Mouse (Mus musculus) intestine, embryonic 15.5 days (tissue): ENCODE measurements around the gene Pnp. TPM values are rescaled to one million over a fixed set of nuclear protein-coding genes. Genes with fewer than 3 reads are reported as not detected.
"Not testable (repeated sequence)": the region's sequence is repeated elsewhere in the genome, so short reads cannot be mapped to it uniquely, and the experiment has no call there.

Experiments
- ATAC-seq: fragments of 200-750 bp; cut with Nextera tagmentation; 2 replicates; pipeline ENCODE4 v1.8.0; 2017; ENCODE audit warnings: moderate TSS enrichment, moderate library complexity
- H3K27ac ChIP-seq: fragments of 300-500 bp; sonication (generic); 2 replicates; pipeline ENCODE4 v1.5.1; 2015; ENCODE audit warnings: mild to moderate bottlenecking, inconsistent platforms
- H3K27me3 ChIP-seq: fragments of 300-500 bp; sonication (generic); replicated peaks from 2 replicates; pipeline ENCODE4 v1.6.1; 2015; ENCODE audit warnings: inconsistent platforms
- H3K36me3 ChIP-seq: fragments of 300-500 bp; sonication (generic); 2 replicates; pipeline ENCODE4 v1.6.1; 2015; ENCODE audit warnings: inconsistent platforms
- H3K4me1 ChIP-seq: fragments of 300-500 bp; sonication (generic); replicated peaks from 2 replicates; pipeline ENCODE4 v1.6.1; 2015; ENCODE audit warnings: inconsistent platforms
- H3K4me2 ChIP-seq: fragments of 300-500 bp; sonication (generic); replicated peaks from 2 replicates; pipeline ENCODE4 v1.6.1; 2015; ENCODE audit warnings: mild to moderate bottlenecking, inconsistent platforms
- H3K4me3 ChIP-seq: fragments of 300-500 bp; sonication (generic); replicated peaks from 2 replicates; pipeline ENCODE4 v1.5.1; 2015; ENCODE audit warnings: inconsistent platforms
- H3K9ac ChIP-seq: fragments of 300-500 bp; sonication (generic); 2 replicates; pipeline ENCODE4 v1.6.1; 2015; ENCODE audit warnings: inconsistent platforms
- H3K9me3 ChIP-seq: fragments of 300-500 bp; sonication (generic); 2 replicates; pipeline ENCODE4 v1.6.1; 2016; ENCODE audit warnings: inconsistent platforms
- WGBS: fragments of 180-500 bp; shearing (Covaris S2); methylation state at CpG from one replicate; pipeline ENCODE4 v1.1.7; 2015; 5-methylcytosine and 5-hydroxymethylcytosine counted together
- polyA plus RNA-seq: library from polyadenylated mRNA; unstranded; fragments of >200 nt; fragmentation: Nextera tagmentation; extraction: Ambion mirVana; gene quantifications from 2 replicates; pipeline ENCODE4 v1.2.1, GENCODE M21; 2015

Gene Pnp
- polyA plus RNA-seq, 1 experiment from 2014 or later, result 99.1 TPM

DNA sequence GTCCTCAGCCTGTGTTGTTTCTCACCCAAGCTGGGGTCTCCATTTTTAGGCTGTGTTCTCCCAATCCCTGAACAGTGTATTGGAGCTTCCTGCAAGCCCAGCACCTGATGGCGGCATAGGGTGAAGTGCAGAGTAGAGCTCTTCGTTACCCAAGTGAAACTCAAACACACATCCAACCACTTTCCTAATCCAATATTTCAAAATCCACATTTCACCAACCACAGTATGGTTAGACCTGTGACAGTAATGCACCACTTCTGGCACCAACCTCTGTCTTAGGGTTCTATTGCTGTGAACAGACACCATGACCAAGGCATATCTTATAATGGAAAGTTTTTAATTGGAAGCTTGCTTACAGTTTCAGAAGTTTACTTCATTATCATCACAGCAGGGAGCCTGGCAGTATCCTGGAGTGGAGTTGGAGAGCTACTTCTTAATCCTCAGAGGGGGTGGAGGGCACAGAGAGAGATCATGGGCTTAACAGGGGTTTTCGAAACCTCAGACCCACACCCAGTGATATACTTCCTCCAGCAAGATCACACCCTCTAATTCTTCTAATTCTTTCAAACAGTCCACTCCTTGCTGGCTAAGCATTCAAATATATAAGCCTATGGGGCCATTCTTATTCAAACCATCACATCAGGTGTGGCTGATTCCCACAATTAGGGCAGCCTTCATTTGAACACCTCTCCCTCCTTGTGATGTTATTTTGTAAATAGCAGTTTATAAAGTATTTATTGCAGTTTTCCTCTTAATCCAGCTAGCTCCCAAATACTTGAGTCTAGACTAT is 7.4 kb downstream of the Pnp start:
- no peaks in the 10 kb centered on the region for H3K36me3 ChIP-seq
- 92% methylated on average over 3 of the region's 3 CpGs for WGBS
- no peak overlapping the region for H3K4me3 ChIP-seq
- no peaks in the 10 kb centered on the region for H3K27me3 ChIP-seq
- no peak for ATAC-seq
- H3K27ac ChIP-seq, result no peak overlapping the region
- H3K9me3 ChIP-seq, result no peaks in the 10 kb centered on the region
- no peak overlapping the region for H3K4me2 ChIP-seq
- H3K4me1 ChIP-seq, result no peaks in the 10 kb centered on the region
- no peak overlapping the region for H3K9ac ChIP-seq

DNA sequence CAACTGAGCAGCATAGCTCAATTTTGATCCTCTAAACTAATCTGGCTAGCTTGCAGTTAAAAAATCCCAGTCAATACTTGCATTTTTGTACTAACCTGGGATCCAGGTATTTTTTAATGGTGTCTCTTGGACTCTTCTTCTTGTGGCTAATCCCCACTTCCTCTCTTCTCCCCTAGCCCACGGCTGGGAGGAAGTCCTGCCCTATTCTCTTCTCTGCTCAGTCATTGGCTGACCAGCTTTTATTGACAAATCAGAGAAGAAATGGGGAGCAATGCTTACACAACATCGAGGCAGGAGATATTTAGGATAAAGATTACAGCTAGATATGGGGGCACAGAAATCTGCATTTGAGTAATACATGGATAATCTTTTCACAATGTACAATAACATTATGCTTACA is 8.1 kb downstream of the Pnp start:
- Histone ChIP-seq H3K9me3 (no peaks in the 10 kb centered on the region), H3K4me2 (no peak overlapping the region), H3K4me1 (no peaks in the 10 kb centered on the region), H3K9ac (no peak overlapping the region), H3K27ac (no peak overlapping the region), H3K27me3 (no peaks in the 10 kb centered on the region), H3K4me3 (no peak overlapping the region), H3K36me3 (no peaks in the 10 kb centered on the region)
- WGBS, result 45% methylated on average over 2 of the region's 2 CpGs
- no peak for ATAC-seq

DNA sequence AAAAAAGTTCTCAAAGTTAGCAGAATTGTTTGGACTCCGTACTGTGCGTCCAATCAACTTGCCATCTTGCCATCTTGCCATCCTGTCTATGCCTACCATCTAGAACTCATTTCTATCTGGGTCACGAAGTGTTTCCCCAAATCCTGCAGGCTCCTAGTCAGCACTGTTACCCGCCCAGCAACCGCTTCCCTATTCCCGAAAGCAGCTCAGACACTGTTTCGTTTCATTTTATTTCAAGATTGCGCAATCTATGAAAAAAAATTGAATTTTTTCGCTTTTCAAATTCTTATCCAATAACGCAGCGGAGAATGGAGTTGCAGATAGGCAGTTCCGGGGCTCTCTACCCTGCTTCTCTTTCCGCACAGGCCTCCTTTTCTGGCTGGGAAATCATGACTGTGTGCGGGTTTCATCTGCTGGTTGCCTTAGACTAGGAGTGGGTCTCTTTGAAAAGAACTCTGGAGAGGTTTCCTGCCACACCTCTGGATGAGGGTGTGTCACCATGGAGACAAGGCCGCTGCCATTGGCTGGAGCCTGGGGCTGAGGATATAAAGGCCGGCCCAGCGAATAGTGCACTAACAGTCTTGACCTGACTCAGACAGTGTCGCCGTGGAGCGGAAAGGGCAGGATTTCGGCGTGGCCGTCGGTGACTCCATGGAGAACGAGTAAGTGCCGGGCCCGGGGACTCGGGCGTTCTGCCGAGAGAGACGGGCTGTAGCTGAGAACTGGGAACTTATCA is 13.2 kb downstream of the Pnp start, which contains the start of gene Gm49342:
Gene Gm49342, plus strand, starts transcription at position 586 of the 736 bp plus-strand sequence.
- Histone ChIP-seq H3K36me3 (no peaks in the 10 kb centered on the region), H3K4me2 (peak within 1 kb of the TSS; percentile 63), H3K4me1 (no peaks in the 10 kb centered on the region), H3K27me3 (no peaks in the 10 kb centered on the region), H3K9me3 (no peaks in the 10 kb centered on the region), H3K27ac (peak within 1 kb of the TSS; percentile 90), H3K9ac (peak within 1 kb of the TSS; percentile 53), H3K4me3 (peak within 1 kb of the TSS; percentile 51)
- peak; percentile 99 for ATAC-seq
- WGBS, result 14% methylated on average over 31 of the region's 31 CpGs

GRCm38 (mm10) chr14:50944668-50945033 is 13.8 kb downstream of the Pnp start:
- peak; percentile 97 for ATAC-seq
- under 1% methylated on average over 15 of the region's 15 CpGs for WGBS
- peak overlapping the region; percentile 51 for H3K4me3 ChIP-seq
- H3K9ac ChIP-seq, result peak overlapping the region; percentile 53
- H3K27ac ChIP-seq, result peak overlapping the region; percentile 90
- H3K36me3 ChIP-seq, H3K4me1 ChIP-seq, H3K27me3 ChIP-seq, H3K9me3 ChIP-seq: not testable (repeated sequence)
- H3K4me2 ChIP-seq, result peak overlapping the region; percentile 63

DNA sequence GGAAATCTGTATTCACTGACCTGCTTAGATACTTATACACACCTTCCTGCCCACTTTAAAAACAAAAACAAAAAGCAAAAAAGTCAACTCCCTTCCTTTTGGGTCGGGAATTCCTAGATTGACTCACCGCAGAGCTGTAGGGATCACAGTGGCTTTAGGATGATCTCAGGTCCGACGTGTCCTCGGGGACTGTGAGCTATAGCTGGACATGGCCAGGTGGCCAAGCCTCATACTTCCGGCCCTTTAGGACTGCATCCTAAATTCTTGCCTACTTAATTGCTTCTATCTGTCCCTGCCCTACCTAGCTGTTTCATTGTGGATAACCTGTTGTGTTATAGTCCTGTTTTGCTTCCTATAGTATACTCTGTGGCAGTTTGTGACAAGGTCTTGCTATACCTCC is 14.2 kb downstream of the Pnp start:
- WGBS, result 5% methylated on average over 6 of the region's 6 CpGs
- not testable (repeated sequence) for H3K27me3 ChIP-seq

GRCm38 (mm10) chr14:50945526-50945925 is 14.6 kb downstream of the Pnp start:
- Histone ChIP-seq H3K4me3 (peak overlapping the region; percentile 51), H3K9ac (peak overlapping the region; percentile 53; the same call in 1 of the 2 replicates), H3K27ac (peak overlapping the region; percentile 90; the same call in 1 of the 2 replicates), H3K4me2 (peak overlapping the region; percentile 63)
- H3K27me3 ChIP-seq, H3K36me3 ChIP-seq, ATAC-seq, H3K9me3 ChIP-seq, H3K4me1 ChIP-seq: not testable (repeated sequence)
- WGBS, result 16% methylated on average over 3 of the region's 3 CpGs

More for the DNA sequence above, 14.2 kb downstream of the Pnp start:
- Histone ChIP-seq H3K27ac (peak overlapping the region; percentile 90), H3K9ac (peak overlapping the region; percentile 53), H3K4me2 (peak overlapping the region; percentile 63), H3K4me3 (peak overlapping the region; percentile 51)
- not testable (repeated sequence) for H3K9me3 ChIP-seq, H3K4me1 ChIP-seq, H3K36me3 ChIP-seq
- peak; percentile 39 for ATAC-seq

DNA sequence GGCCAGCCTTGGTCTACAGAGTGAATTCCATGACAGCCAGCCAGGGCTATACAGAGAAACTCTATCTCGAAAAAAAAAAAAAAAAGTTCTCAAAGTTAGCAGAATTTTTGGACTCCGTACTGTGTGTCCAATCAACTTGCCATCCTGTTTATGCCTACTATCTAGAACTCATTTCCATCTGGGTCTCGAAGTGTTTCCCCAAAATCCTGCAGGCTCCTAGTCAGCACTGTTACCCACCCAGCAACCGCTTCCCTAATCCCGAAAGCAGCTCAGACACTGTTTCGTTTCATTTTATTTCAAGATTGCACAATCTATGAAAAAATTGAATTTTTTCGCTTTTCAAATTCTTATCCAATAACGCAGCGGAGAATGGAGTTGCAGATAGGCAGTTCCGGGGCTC is 24.6 kb downstream of the Pnp start:
- no peak overlapping the region for H3K4me2 ChIP-seq
- 91% methylated on average over 10 of the region's 10 CpGs for WGBS

DNA sequence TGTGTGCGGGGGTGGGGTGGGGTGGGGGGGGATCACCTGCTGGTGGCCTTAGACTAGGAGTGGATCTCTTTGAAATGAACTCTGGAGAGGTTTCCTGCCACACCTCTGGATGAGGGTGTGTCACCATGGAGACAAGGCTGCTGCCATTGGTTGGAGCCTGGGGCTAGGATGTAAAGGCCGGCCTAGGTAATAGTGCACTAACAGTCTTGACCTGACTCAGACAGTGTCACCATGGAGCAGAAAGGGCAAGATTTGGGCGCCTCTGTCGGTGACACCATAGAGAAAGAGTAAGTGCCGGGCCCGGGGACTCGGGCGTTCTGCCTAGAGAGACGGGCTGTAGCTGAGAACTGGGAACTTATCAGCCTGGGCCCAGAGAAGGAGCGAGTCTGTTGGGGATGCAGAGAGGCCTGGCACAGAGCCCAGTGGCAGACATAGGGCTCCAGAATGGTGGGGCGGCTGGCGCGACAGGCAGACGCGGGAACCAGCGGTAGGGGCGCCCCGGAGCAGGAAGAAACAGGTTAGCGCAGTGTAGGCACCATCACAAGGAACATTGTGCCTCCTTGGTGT is 25.1 kb downstream of the Pnp start, which contains the start of gene Pnp2:
Gene Pnp2, plus strand, starts transcription at position 51 of the 567 bp plus-strand sequence.
- H3K9ac ChIP-seq, H3K9me3 ChIP-seq, H3K27ac ChIP-seq, H3K36me3 ChIP-seq, H3K27me3 ChIP-seq, H3K4me3 ChIP-seq, H3K4me1 ChIP-seq: not testable (repeated sequence)
- 9% methylated on average over 19 of the region's 19 CpGs for WGBS
- H3K4me2 ChIP-seq, result peak within 1 kb of the TSS; percentile 49
- peak; percentile 80 for ATAC-seq

More for the DNA sequence above, 24.6 kb downstream of the Pnp start:
- no peak for ATAC-seq
- Histone ChIP-seq H3K27me3 (no peaks in the 10 kb centered on the region), H3K36me3 (no peaks in the 10 kb centered on the region), H3K9ac (no peak overlapping the region), H3K9me3 (no peaks in the 10 kb centered on the region), H3K27ac (no peak overlapping the region), H3K4me3 (no peak overlapping the region), H3K4me1 (no peaks in the 10 kb centered on the region)

DNA sequence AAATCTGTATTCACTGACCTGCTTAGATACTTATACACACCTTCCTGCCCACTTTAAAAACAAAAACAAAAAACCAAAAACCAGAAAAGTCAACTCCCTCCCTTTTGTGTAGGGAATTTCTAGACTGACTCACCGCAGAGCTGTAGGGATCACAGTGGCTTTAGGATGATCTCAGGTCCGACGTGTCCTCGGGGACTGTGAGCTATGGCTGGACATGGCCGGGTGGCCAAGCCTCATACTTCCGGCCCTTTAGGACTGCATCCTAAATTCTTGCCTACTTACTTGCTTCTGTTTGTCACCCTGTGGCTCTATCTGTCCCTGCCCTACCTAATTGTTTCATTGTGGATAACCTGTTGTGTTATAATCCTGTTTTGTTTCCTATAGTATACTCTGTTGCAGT is 25.8 kb downstream of the Pnp start:
- H3K4me1 ChIP-seq, ATAC-seq, H3K27ac ChIP-seq, H3K36me3 ChIP-seq, H3K9ac ChIP-seq, H3K4me3 ChIP-seq, H3K27me3 ChIP-seq, H3K9me3 ChIP-seq: not testable (repeated sequence)
- H3K4me2 ChIP-seq, result peak overlapping the region; percentile 49
- whole genome bisulfite sequencing, result 83% methylated on average over 6 of the region's 6 CpGs

DNA sequence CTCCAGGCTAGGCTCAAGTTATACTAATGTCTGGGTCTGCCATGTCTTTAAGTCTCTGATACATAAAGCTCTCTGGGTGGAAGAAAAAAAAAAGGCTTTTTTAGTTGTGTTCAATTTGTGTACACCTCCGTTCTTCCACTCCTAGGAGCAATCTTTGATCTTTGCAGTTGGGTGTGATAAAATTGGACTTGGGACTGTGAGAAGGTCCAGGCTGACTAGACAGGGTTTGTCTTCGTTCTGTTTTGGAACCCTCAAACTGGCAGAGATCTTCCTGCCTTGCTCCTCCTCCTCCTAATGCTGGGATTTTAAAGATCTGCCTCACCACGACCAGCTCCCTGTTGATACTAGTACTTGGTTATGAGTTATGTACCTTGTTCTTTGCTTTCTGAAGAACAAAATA is 26.3 kb downstream of the Pnp start:
- WGBS, result 49% methylated on average over 3 of the region's 3 CpGs
- H3K9ac ChIP-seq, H3K4me1 ChIP-seq, H3K4me3 ChIP-seq, H3K27me3 ChIP-seq, H3K36me3 ChIP-seq, H3K4me2 ChIP-seq, H3K9me3 ChIP-seq, H3K27ac ChIP-seq: not testable (repeated sequence)
- ATAC-seq, result peak; percentile 65

DNA sequence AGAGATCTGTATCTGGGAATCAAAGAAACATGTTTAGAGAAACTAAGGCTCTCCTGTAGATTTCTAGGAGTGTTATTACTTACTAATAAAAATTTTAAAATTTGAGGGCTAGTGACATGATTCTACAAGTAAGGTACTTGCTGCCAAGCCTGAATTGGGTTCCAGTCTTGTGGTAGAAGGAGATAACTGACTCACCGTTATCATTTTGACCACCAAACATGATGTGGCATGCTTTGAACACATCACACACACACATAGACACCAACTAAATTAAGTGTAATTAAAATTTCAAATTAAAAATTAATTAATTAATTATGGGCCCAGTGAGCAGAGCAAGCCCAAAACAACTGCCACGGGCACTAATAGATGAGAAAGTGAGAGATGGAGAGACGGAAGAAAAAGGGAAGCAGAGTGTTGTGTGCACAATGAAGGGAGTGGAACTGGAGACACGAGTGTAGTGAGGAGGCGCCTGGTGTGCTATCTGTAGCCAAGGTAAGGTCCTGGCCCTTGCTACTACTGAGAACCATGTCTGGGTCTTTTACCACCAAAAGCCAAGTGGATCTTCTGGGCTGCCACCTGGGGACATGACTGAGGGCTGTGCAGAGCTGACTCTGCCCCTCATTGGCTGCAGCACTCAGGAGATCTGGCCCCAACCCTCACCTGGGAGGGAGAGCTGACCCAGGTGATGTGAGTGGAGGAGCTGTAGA is 27.6 kb downstream of the Pnp start:
- H3K4me2 ChIP-seq, H3K4me3 ChIP-seq, H3K9me3 ChIP-seq, H3K36me3 ChIP-seq, H3K27ac ChIP-seq, ATAC-seq, H3K27me3 ChIP-seq, H3K9ac ChIP-seq, H3K4me1 ChIP-seq: not testable (repeated sequence)
- 89% methylated on average over 5 of the region's 5 CpGs for WGBS
